Mouse (Mus musculus) kidney, adult 2 months (tissue): Measurements from ENCODE around the gene Nepro.

Experiments used
- CTCF ChIP-seq: fragments of 200-500 bp; conservative IDR thresholded peaks from 2 replicates; pipeline ENCODE4 v1.5.1; 2011; ENCODE audit warnings: low read depth, mild to moderate bottlenecking, control low read depth, low read length, moderate library complexity, mixed read lengths; ENCODE audit not compliant: insufficient read depth, insufficient read length
- POLR2A ChIP-seq: fragments of 200-500 bp; IDR thresholded peaks from one replicate; pipeline ENCODE4 v1.6.1; 2011; ENCODE audit warnings: low read depth, low read length, control low read depth

GRCm38 (mm10) chr16:44722666-44723065, 1.4 kb upstream of the Nepro start:
- no peak for TF ChIP-seq POLR2A
- TF ChIP-seq CTCF, result no peak
